ENCODE assay signal across 15 mouse cellular contexts in genomic region chr5:149368575-149369312, GRCm38 (mm10). TPM values are rescaled to one million over a fixed set of nuclear protein-coding genes. Genes with fewer than 3 reads are reported as not detected.
DNase-seq lines count a peak whose midpoint lies in the region; ATAC-seq and TF ChIP-seq lines count a peak whose summit lies in the region.
"Had no signal": no experiment of that assay in that cellular context is flagged by ENCODE, and none has a peak within 500 bp of the region (broad histone marks: within the 10 kb centered on the region; RNA-seq: fewer than 3 reads in every experiment).

No protein-coding gene starts in this region.

- no peaks in the 10 kb centered on the region for H3K36me3 ChIP-seq in heart, embryonic 10.5 days
- H3K36me3 ChIP-seq in heart, adult 2 months (ENCODE audit: control insufficient read depth, insufficient read depth, low read length): no peaks in the 10 kb centered on the region
- H3K36me3 ChIP-seq in intestine, embryonic 14.5 days (ENCODE audit: control insufficient read depth, insufficient read depth, low read length): no peaks in the 10 kb centered on the region
- H3K36me3 ChIP-seq in intestine, postnatal 0 days (ENCODE audit: control insufficient read depth, insufficient read depth): no peaks in the 10 kb centered on the region
- no peaks in the 10 kb centered on the region for H3K36me3 ChIP-seq in embryonic facial prominence, embryonic 14.5 days (ENCODE audit: control insufficient read depth, insufficient read depth, low read length)
- no peaks in the 10 kb centered on the region for H3K36me3 ChIP-seq in neural tube, embryonic 15.5 days

- H3K9me3 ChIP-seq in heart, embryonic 10.5 days: no peaks in the 10 kb centered on the region
- H3K9me3 ChIP-seq in intestine, embryonic 14.5 days (ENCODE audit: control insufficient read depth, low read length): no peaks in the 10 kb centered on the region
- H3K9me3 ChIP-seq in intestine, postnatal 0 days (ENCODE audit: control insufficient read depth): no peaks in the 10 kb centered on the region
- H3K9me3 ChIP-seq in embryonic facial prominence, embryonic 14.5 days (ENCODE audit: control insufficient read depth, low read length): no peaks in the 10 kb centered on the region
- H3K9me3 ChIP-seq in neural tube, embryonic 15.5 days (replicated peaks): no peaks in the 10 kb centered on the region

- intact Hi-C loops in heart, adult 2 months (cut with DNase I): no loop called here

- TF ChIP-seq POLR2A in heart, adult 2 months (IDR thresholded peaks at IDR 0.05; ENCODE audit: insufficient read depth, low read depth, low read length): no peak

- peaks cover 43% of the 10 kb centered on the region for H3K4me1 ChIP-seq in heart, embryonic 10.5 days
- no peaks in the 10 kb centered on the region; the same call in 1 of the 2 replicates for H3K4me1 ChIP-seq in heart, adult 2 months (ENCODE audit: control insufficient read depth, insufficient read depth, low read length)
- H3K4me1 ChIP-seq in intestine, embryonic 14.5 days (replicated peaks; ENCODE audit: control insufficient read depth, insufficient read depth, low read length): peaks cover 27% of the 10 kb centered on the region
- H3K4me1 ChIP-seq in intestine, postnatal 0 days (replicated peaks; ENCODE audit: control insufficient read depth, insufficient read depth, low read length): no peaks in the 10 kb centered on the region
- H3K4me1 ChIP-seq in embryonic facial prominence, embryonic 14.5 days (ENCODE audit: control insufficient read depth, insufficient read depth, low read length): peaks cover 22% of the 10 kb centered on the region
- peaks cover 18% of the 10 kb centered on the region for H3K4me1 ChIP-seq in neural tube, embryonic 15.5 days

- TF ChIP-seq EP300 in heart, adult 2 months (IDR thresholded peaks at IDR 0.05; ENCODE audit: insufficient read depth, low read depth, low read length): no peak

- H3K4me3 ChIP-seq in heart, embryonic 10.5 days: no peak overlapping the region
- no peak overlapping the region for H3K4me3 ChIP-seq in heart, adult 2 months
- no peak overlapping the region for H3K4me3 ChIP-seq in intestine, embryonic 14.5 days (ENCODE audit: low read depth, low read length)
- no peak overlapping the region for H3K4me3 ChIP-seq in intestine, postnatal 0 days (ENCODE audit: low read depth, low read length)
- no peak overlapping the region for H3K4me3 ChIP-seq in embryonic facial prominence, embryonic 14.5 days (ENCODE audit: low read depth, low read length)
- H3K4me3 ChIP-seq in neural tube, embryonic 15.5 days (replicated peaks): no peak overlapping the region
- no peak overlapping the region for H3K4me3 ChIP-seq in layer of hippocampus, adult 2 months
- H3K4me3 ChIP-seq: erythroblast, embryonic 14.5 days had no signal

- H3K27me3 ChIP-seq in heart, embryonic 10.5 days (ENCODE audit: insufficient read depth, poor library complexity, severe bottlenecking): 0 out of 2 replicates have a peak, but pooled peaks cover 3% of the 10 kb centered on the region
- H3K27me3 ChIP-seq in heart, adult 2 months (ENCODE audit: control insufficient read depth, insufficient read depth, low read length): no peaks in the 10 kb centered on the region
- no peaks in the 10 kb centered on the region for H3K27me3 ChIP-seq in intestine, embryonic 14.5 days (replicated peaks; ENCODE audit: control insufficient read depth, insufficient read depth, low read length)
- H3K27me3 ChIP-seq in intestine, postnatal 0 days (replicated peaks; ENCODE audit: control insufficient read depth, insufficient read depth, low read length): no peaks in the 10 kb centered on the region
- H3K27me3 ChIP-seq in embryonic facial prominence, embryonic 14.5 days (replicated peaks; ENCODE audit: control insufficient read depth, insufficient read depth, low read length): no peaks in the 10 kb centered on the region
- no peaks in the 10 kb centered on the region for H3K27me3 ChIP-seq in neural tube, embryonic 15.5 days (replicated peaks)

- no peaks in the 10 kb centered on the region for H3K79me2 ChIP-seq in heart, adult 2 months (replicated peaks; ENCODE audit: control insufficient read depth, insufficient read depth, low read length)

- H3K4me2 ChIP-seq in intestine, embryonic 14.5 days (ENCODE audit: low read length): 0 out of 2 replicates have a peak overlapping the region, but pooled peaks have one; percentile 5
- no peak overlapping the region for H3K4me2 ChIP-seq in intestine, postnatal 0 days (replicated peaks; ENCODE audit: low read depth)
- peak overlapping the region; percentile 20 for H3K4me2 ChIP-seq in embryonic facial prominence, embryonic 14.5 days (ENCODE audit: low read depth, low read length)
- no peak overlapping the region for H3K4me2 ChIP-seq in neural tube, embryonic 15.5 days

- 46% methylated on average over 12 of the region's 12 CpGs for WGBS in heart, embryonic 10.5 days
- 54% methylated on average over 12 of the region's 12 CpGs for WGBS in heart, adult 2 months
- WGBS in intestine, embryonic 14.5 days: 22% methylated on average over 12 of the region's 12 CpGs
- 48% methylated on average over 12 of the region's 12 CpGs for WGBS in intestine, postnatal 0 days
- 22% methylated on average over 12 of the region's 12 CpGs for WGBS in embryonic facial prominence, embryonic 14.5 days
- 81% methylated on average over 12 of the region's 12 CpGs for WGBS in neural tube, embryonic 15.5 days

- DNase-seq in heart, embryonic 10.5 days (ENCODE audit: low spot score): no peak
- no peak for DNase-seq in heart, adult 2 months
- DNase-seq in intestine, embryonic 14.5 days (ENCODE audit: low spot score): no peak
- DNase-seq in embryonic facial prominence, embryonic 14.5 days (ENCODE audit: low spot score): no peak
- no peak for DNase-seq in cerebellum, adult 9-11 months
- DNase-seq in layer of hippocampus, adult 2 months (ENCODE audit: low spot score in 2 of 2): no peak
- DNase-seq: adrenal gland, postnatal 36 days; cerebellum, postnatal 36 days; kidney, postnatal 10 days; right cerebral cortex, postnatal 4 days had no signal

- peak overlapping the region; percentile 62 for H3K27ac ChIP-seq in heart, embryonic 10.5 days
- no peak overlapping the region for H3K27ac ChIP-seq in heart, adult 2 months
- peak overlapping the region; percentile 28; the same call in 1 of the 2 replicates for H3K27ac ChIP-seq in intestine, embryonic 14.5 days (ENCODE audit: low read depth)
- no peak overlapping the region; the same call in 1 of the 2 replicates for H3K27ac ChIP-seq in intestine, postnatal 0 days (ENCODE audit: low read depth, low read length)
- H3K27ac ChIP-seq in embryonic facial prominence, embryonic 14.5 days (replicated peaks; ENCODE audit: low read depth, low read length): peak overlapping the region; percentile 61
- peak overlapping the region; percentile 49; the same call in 1 of the 2 replicates for H3K27ac ChIP-seq in neural tube, embryonic 15.5 days (replicated peaks)
- H3K27ac ChIP-seq in layer of hippocampus, adult 2 months: no peak overlapping the region

- no peak overlapping the region for H3K9ac ChIP-seq in heart, adult 2 months (ENCODE audit: low read depth, low read length)
- H3K9ac ChIP-seq in intestine, embryonic 14.5 days (ENCODE audit: low read length): no peak overlapping the region
- no peak overlapping the region for H3K9ac ChIP-seq in intestine, postnatal 0 days (ENCODE audit: low read depth, low read length)
- H3K9ac ChIP-seq in embryonic facial prominence, embryonic 14.5 days (ENCODE audit: low read depth, low read length): 0 out of 2 replicates have a peak overlapping the region, but pooled peaks have one; percentile 5
- no peak overlapping the region for H3K9ac ChIP-seq in neural tube, embryonic 15.5 days (replicated peaks)

- TF ChIP-seq CTCF in heart, adult 2 months (IDR thresholded peaks at IDR 0.05): no peak
- no peak for TF ChIP-seq CTCF in intestine, postnatal 0 days (IDR thresholded peaks at IDR 0.05; ENCODE audit: low read depth)
- TF ChIP-seq CTCF in layer of hippocampus, adult 2 months (conservative IDR thresholded peaks at IDR 0.05): no peak

- ATAC-seq in intestine, embryonic 14.5 days (replicated peaks; ENCODE audit: low FRiP score, low TSS enrichment, low read depth): no peak
- ATAC-seq in intestine, postnatal 0 days: no peak
- ATAC-seq in embryonic facial prominence, embryonic 14.5 days (ENCODE audit: low read depth): peak; percentile 68; the same call in 1 of the 2 replicates
- no peak for ATAC-seq in neural tube, embryonic 15.5 days (ENCODE audit: low FRiP score)
- ATAC-seq: lung, postnatal 0 days had no signal

RNA-seq across cellular contexts. Expression of gene Medag, which starts 42.8 kb away (rescaled TPM):
- polyA plus RNA-seq in heart, embryonic 10.5 days (2016; fragmentation: Nextera tagmentation; extraction: Ambion mirVana): 0.26 and 0.62 TPM in 2 replicates
- total RNA-seq in heart, adult 2 months (2021): 10 to 100 TPM; 12.3 to 12.5 TPM
- polyA plus RNA-seq in heart, adult 2 months (2012; rRNA removed): 6.7 and 10.9 TPM in 2 replicates
- 2.2 TPM in 2 replicates for polyA plus RNA-seq in intestine, embryonic 14.5 days (2014; fragmentation: Nextera tagmentation; extraction: Ambion mirVana)
- 1.6 and 2.2 TPM in 2 replicates for polyA plus RNA-seq in intestine, postnatal 0 days (2015; fragmentation: Nextera tagmentation; extraction: Ambion mirVana)
- polyA plus RNA-seq in embryonic facial prominence, embryonic 14.5 days (2014; fragmentation: Nextera tagmentation; extraction: Ambion mirVana): 3.1 and 3.3 TPM in 2 replicates
- polyA plus RNA-seq in neural tube, embryonic 15.5 days (2015; fragmentation: Nextera tagmentation; extraction: Ambion mirVana): 1.8 and 2.5 TPM in 2 replicates
- 1 to 10 TPM; 3.9 to 4.0 TPM for total RNA-seq in layer of hippocampus, adult 2 months (2021)
- total RNA-seq: megakaryocyte-erythroid progenitor cell, adult 5-6 weeks had no signal
- polyA plus RNA-seq: erythroblast, embryonic 14.5 days had no signal

Comparison
In these comparisons a context has a peak if more than half of its experiments do, and no peak if none do; other contexts are left out.
1. H3K27ac ChIP-seq: peak in heart, embryonic 10.5 days (single experiment), intestine, embryonic 14.5 days (single experiment), embryonic facial prominence, embryonic 14.5 days (single experiment) and neural tube, embryonic 15.5 days (single experiment); none in heart, adult 2 months (single experiment), intestine, postnatal 0 days (single experiment) and layer of hippocampus, adult 2 months (single experiment).
2. H3K4me2 ChIP-seq: peak in intestine, embryonic 14.5 days (single experiment) and embryonic facial prominence, embryonic 14.5 days (single experiment); none in intestine, postnatal 0 days (single experiment) and neural tube, embryonic 15.5 days (single experiment).